Comparison of ENCODE assay signal across 9 mouse cellular contexts in the genomic region with DNA sequence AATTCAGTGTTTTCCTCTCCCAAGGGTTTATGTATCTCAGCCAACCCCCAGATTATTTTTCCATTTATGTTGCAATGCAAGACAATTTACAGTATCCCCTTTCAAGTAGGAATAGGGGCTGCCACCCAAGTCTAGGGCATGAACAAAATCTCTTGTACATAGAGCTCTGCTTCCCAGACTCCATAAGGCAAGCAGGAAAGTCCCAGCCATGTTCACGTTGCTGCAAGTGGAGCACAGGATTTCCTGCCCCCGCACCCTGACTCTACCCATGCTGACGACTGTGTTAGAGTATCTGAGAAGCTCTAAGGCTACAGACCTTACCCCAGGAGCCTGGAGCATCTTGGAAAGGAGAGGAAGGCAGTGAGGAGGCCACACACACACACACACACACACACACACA. TPM values are rescaled to one million over a fixed set of nuclear protein-coding genes. Genes with fewer than 3 reads are reported as not detected.
A peak's percentile ranks its signal among the peaks of the same experiment; 100 is the strongest.
DNase-seq lines count a peak whose midpoint lies in the region; ATAC-seq lines count a peak whose summit lies in the region.
"Had no signal": no experiment of that assay in that cellular context is flagged by ENCODE, and none has a peak within 500 bp of the region (broad histone marks: within the 10 kb centered on the region; RNA-seq: fewer than 3 reads in every experiment).

No protein-coding gene starts in this region.

- 61% methylated on average over 3 of the region's 3 CpGs for WGBS in forebrain, embryonic 10.5 days
- 68% methylated on average over 3 of the region's 3 CpGs for WGBS in forebrain, embryonic 11.5 days
- 69% methylated on average over 3 of the region's 3 CpGs for WGBS in neural tube, embryonic 13.5 days
- WGBS in limb, embryonic 10.5 days: 62% methylated on average over 3 of the region's 3 CpGs

- DNase-seq in forebrain, embryonic 10.5 days (ENCODE audit: extremely low spot score, low spot score): no peak
- no peak for DNase-seq in forebrain, embryonic 11.5 days (ENCODE audit: low spot score)
- DNase-seq in neural tube, embryonic 10.5 days (ENCODE audit: extremely low spot score, low spot score): no peak
- DNase-seq in limb, embryonic 10.5 days (ENCODE audit: low spot score): no peak
- DNase-seq in embryo, embryonic 10.5 days (ENCODE audit: low spot score): no peak
- no peak for DNase-seq in urinary bladder, adult 18-20 months (ENCODE audit: low spot score in 2 of 2)
- no peak for DNase-seq in spleen, adult 18-20 months

- H3K36me3 ChIP-seq in forebrain, embryonic 10.5 days (replicated peaks): no peaks in the 10 kb centered on the region
- H3K36me3 ChIP-seq in forebrain, embryonic 11.5 days (ENCODE audit: control insufficient read depth, insufficient read depth, low read length): no peaks in the 10 kb centered on the region
- H3K36me3 ChIP-seq in neural tube, embryonic 13.5 days: no peaks in the 10 kb centered on the region
- H3K36me3 ChIP-seq in limb, embryonic 10.5 days: no peaks in the 10 kb centered on the region

- no peak overlapping the region for H3K9ac ChIP-seq in forebrain, embryonic 11.5 days (ENCODE audit: low read length)
- H3K9ac ChIP-seq in neural tube, embryonic 13.5 days: no peak overlapping the region
- H3K9ac ChIP-seq: liver, embryonic 15.5 days had no signal

- H3K4me2 ChIP-seq in forebrain, embryonic 11.5 days (ENCODE audit: low read depth, low read length, severe bottlenecking): no peak overlapping the region
- no peak overlapping the region for H3K4me2 ChIP-seq in neural tube, embryonic 13.5 days
- H3K4me2 ChIP-seq: liver, embryonic 15.5 days had no signal

- peaks cover 19% of the 10 kb centered on the region for H3K4me1 ChIP-seq in forebrain, embryonic 10.5 days
- H3K4me1 ChIP-seq in forebrain, embryonic 11.5 days (replicated peaks; ENCODE audit: control insufficient read depth, insufficient read depth, low read length): peaks cover 5% of the 10 kb centered on the region; the same call in 1 of the 2 replicates
- H3K4me1 ChIP-seq in neural tube, embryonic 13.5 days (replicated peaks): peaks cover 15% of the 10 kb centered on the region
- H3K4me1 ChIP-seq in limb, embryonic 10.5 days: peaks cover 23% of the 10 kb centered on the region

- no peak for ATAC-seq in forebrain, embryonic 11.5 days (replicated peaks; ENCODE audit: low FRiP score)
- ATAC-seq in neural tube, embryonic 13.5 days (ENCODE audit: low read depth): no peak

- H3K9me3 ChIP-seq in forebrain, embryonic 10.5 days: no peaks in the 10 kb centered on the region
- H3K9me3 ChIP-seq in forebrain, embryonic 11.5 days (ENCODE audit: control insufficient read depth, low read length): no peaks in the 10 kb centered on the region
- no peaks in the 10 kb centered on the region for H3K9me3 ChIP-seq in neural tube, embryonic 13.5 days
- no peaks in the 10 kb centered on the region for H3K9me3 ChIP-seq in limb, embryonic 10.5 days (replicated peaks)
- H3K9me3 ChIP-seq: liver, embryonic 15.5 days had no signal

- H3K4me3 ChIP-seq in forebrain, embryonic 10.5 days: no peak overlapping the region
- no peak overlapping the region for H3K4me3 ChIP-seq in forebrain, embryonic 11.5 days (ENCODE audit: low read depth, low read length)
- no peak overlapping the region for H3K4me3 ChIP-seq in neural tube, embryonic 13.5 days
- no peak overlapping the region for H3K4me3 ChIP-seq in limb, embryonic 10.5 days
- H3K4me3 ChIP-seq: liver, embryonic 15.5 days had no signal

- peaks cover under 1% of the 10 kb centered on the region; the same call in 1 of the 2 replicates for H3K27me3 ChIP-seq in forebrain, embryonic 10.5 days (ENCODE audit: poor library complexity, severe bottlenecking)
- no peaks in the 10 kb centered on the region for H3K27me3 ChIP-seq in forebrain, embryonic 11.5 days (ENCODE audit: control insufficient read depth, insufficient read depth, low read length)
- no peaks in the 10 kb centered on the region for H3K27me3 ChIP-seq in neural tube, embryonic 13.5 days
- H3K27me3 ChIP-seq in limb, embryonic 10.5 days (ENCODE audit: low read depth, poor library complexity, severe bottlenecking): no peaks in the 10 kb centered on the region
- H3K27me3 ChIP-seq: liver, embryonic 15.5 days had no signal

- H3K27ac ChIP-seq in forebrain, embryonic 10.5 days: peak overlapping the region; percentile 68
- H3K27ac ChIP-seq in forebrain, embryonic 11.5 days (ENCODE audit: low read depth, low read length): no peak overlapping the region
- peak overlapping the region; percentile 61 for H3K27ac ChIP-seq in neural tube, embryonic 13.5 days (replicated peaks)
- H3K27ac ChIP-seq in limb, embryonic 10.5 days: peak overlapping the region; percentile 53; the same call in 1 of the 2 replicates
- H3K27ac ChIP-seq: liver, embryonic 15.5 days had no signal

RNA-seq across cellular contexts. Expression of gene Traf3ip3, which starts 11.7 kb away (rescaled TPM):
- 1.5 and 2.0 TPM in 2 replicates for polyA plus RNA-seq in forebrain, embryonic 10.5 days (2016; fragmentation: Nextera tagmentation; extraction: Ambion mirVana)
- 0.93 and 2.3 TPM in 2 replicates for polyA plus RNA-seq in forebrain, embryonic 11.5 days (2014; fragmentation: Nextera tagmentation; extraction: Ambion mirVana)
- polyA plus RNA-seq in neural tube, embryonic 13.5 days (2015; fragmentation: Nextera tagmentation; extraction: Ambion mirVana): 4.4 and 4.5 TPM in 2 replicates
- 1.0 and 1.5 TPM in 2 replicates for polyA plus RNA-seq in limb, embryonic 10.5 days (2016; fragmentation: Nextera tagmentation; extraction: Ambion mirVana)

RNA-seq across cellular contexts. Expression of gene Lamb3, which starts 17.7 kb away (rescaled TPM):
- polyA plus RNA-seq in forebrain, embryonic 10.5 days (2016; fragmentation: Nextera tagmentation; extraction: Ambion mirVana): 0.14 and 0.20 TPM in 2 replicates
- polyA plus RNA-seq in forebrain, embryonic 11.5 days (2014; fragmentation: Nextera tagmentation; extraction: Ambion mirVana): 0.28 and 0.44 TPM in 2 replicates
- 0.50 and 0.74 TPM in 2 replicates for polyA plus RNA-seq in neural tube, embryonic 13.5 days (2015; fragmentation: Nextera tagmentation; extraction: Ambion mirVana)
- 0.40 and 0.81 TPM in 2 replicates for polyA plus RNA-seq in limb, embryonic 10.5 days (2016; fragmentation: Nextera tagmentation; extraction: Ambion mirVana)

RNA-seq across cellular contexts. Expression of gene A130010J15Rik, which starts 21.9 kb away (rescaled TPM):
- polyA plus RNA-seq in forebrain, embryonic 10.5 days (2016; fragmentation: Nextera tagmentation; extraction: Ambion mirVana): 17.0 and 18.1 TPM in 2 replicates
- polyA plus RNA-seq in forebrain, embryonic 11.5 days (2014; fragmentation: Nextera tagmentation; extraction: Ambion mirVana): 13.7 and 14.3 TPM in 2 replicates
- 13.3 and 15.8 TPM in 2 replicates for polyA plus RNA-seq in neural tube, embryonic 13.5 days (2015; fragmentation: Nextera tagmentation; extraction: Ambion mirVana)
- 16.7 and 18.4 TPM in 2 replicates for polyA plus RNA-seq in limb, embryonic 10.5 days (2016; fragmentation: Nextera tagmentation; extraction: Ambion mirVana)

RNA-seq across cellular contexts. Expression of gene Irf6, which starts 36.9 kb away (rescaled TPM):
- 3.8 and 3.9 TPM in 2 replicates for polyA plus RNA-seq in forebrain, embryonic 10.5 days (2016; fragmentation: Nextera tagmentation; extraction: Ambion mirVana)
- 2.6 and 3.0 TPM in 2 replicates for polyA plus RNA-seq in forebrain, embryonic 11.5 days (2014; fragmentation: Nextera tagmentation; extraction: Ambion mirVana)
- 0.91 and 1.2 TPM in 2 replicates for polyA plus RNA-seq in neural tube, embryonic 13.5 days (2015; fragmentation: Nextera tagmentation; extraction: Ambion mirVana)
- polyA plus RNA-seq in limb, embryonic 10.5 days (2016; fragmentation: Nextera tagmentation; extraction: Ambion mirVana): 8.0 and 8.9 TPM in 2 replicates

RNA-seq across cellular contexts. Expression of gene Diexf, which starts 59.7 kb away (rescaled TPM):
- polyA plus RNA-seq in forebrain, embryonic 10.5 days (2016; fragmentation: Nextera tagmentation; extraction: Ambion mirVana): 10.2 TPM in 2 replicates
- polyA plus RNA-seq in forebrain, embryonic 11.5 days (2014; fragmentation: Nextera tagmentation; extraction: Ambion mirVana): 9.8 and 13.2 TPM in 2 replicates
- polyA plus RNA-seq in neural tube, embryonic 13.5 days (2015; fragmentation: Nextera tagmentation; extraction: Ambion mirVana): 6.4 and 8.9 TPM in 2 replicates
- polyA plus RNA-seq in limb, embryonic 10.5 days (2016; fragmentation: Nextera tagmentation; extraction: Ambion mirVana): 10.1 and 11.5 TPM in 2 replicates
